Mouse (Mus musculus): Measurements from ENCODE around the gene 6330403K07Rik. TPM values are rescaled to one million over a fixed set of nuclear protein-coding genes. Genes with fewer than 3 reads are reported as not detected.

The 6330403K07Rik gene
- polyA plus RNA-seq, 1 experiment, result 0.26 TPM

GRCm38 (mm10) chr11:71008321-71008720 lies 25.0 kb downstream of the 6330403K07Rik start:
- H3K36me3 ChIP-seq (ENCODE audit: control insufficient read depth, insufficient read depth, low read length), result peaks cover 25% of the 10 kb centered on the region
- DNase-seq (ENCODE audit: low read depth in 1 of 2, low spot score in 2 of 2), result no peak
- TF ChIP-seq CTCF (IDR thresholded peaks at IDR 0.05; ENCODE audit: extremely low read depth, insufficient read depth, insufficient read length, insufficient replicate concordance), result no peak
- TF ChIP-seq POLR2A (IDR thresholded peaks at IDR 0.05; ENCODE audit: low read depth, low read length), result no peak
- WGBS, result 81% methylated on average over 3 of the region's 3 CpGs
- H3K27ac ChIP-seq (ENCODE audit: insufficient read depth, low read length), result no peak overlapping the region
- H3K4me3 ChIP-seq (ENCODE audit: extremely low read depth, insufficient read depth, insufficient read length), result no peak overlapping the region
- no peaks in the 10 kb centered on the region; the same call in none of the 2 replicates for H3K4me1 ChIP-seq (ENCODE audit: control insufficient read depth, insufficient read depth, insufficient read length)
- H3K27me3 ChIP-seq (ENCODE audit: control insufficient read depth, insufficient read depth, low read length), result no peaks in the 10 kb centered on the region

- Histone ChIP-seq H3K27ac (ENCODE audit: insufficient read depth, low read length) (no peak overlapping the region), H3K4me1 (ENCODE audit: control insufficient read depth, insufficient read depth, insufficient read length) (no peaks in the 10 kb centered on the region; the same call in none of the 2 replicates), H3K36me3 (ENCODE audit: control insufficient read depth, insufficient read depth, low read length) (peaks cover 23% of the 10 kb centered on the region), H3K27me3 (ENCODE audit: control insufficient read depth, insufficient read depth, low read length) (no peaks in the 10 kb centered on the region), H3K4me3 (ENCODE audit: extremely low read depth, insufficient read depth, insufficient read length) (no peak overlapping the region)
- 89% methylated on average over 7 of the region's 7 CpGs for WGBS
- DNase-seq (ENCODE audit: low read depth in 1 of 2, low spot score in 2 of 2), result no peak
- TF ChIP-seq POLR2A (IDR thresholded peaks at IDR 0.05; ENCODE audit: low read depth, low read length) (no peak), CTCF (IDR thresholded peaks at IDR 0.05; ENCODE audit: extremely low read depth, insufficient read depth, insufficient read length, insufficient replicate concordance) (no peak)
Observed at GRCm38 (mm10) chr11:71007831-71008230, 25.5 kb downstream of the 6330403K07Rik start.

DNA sequence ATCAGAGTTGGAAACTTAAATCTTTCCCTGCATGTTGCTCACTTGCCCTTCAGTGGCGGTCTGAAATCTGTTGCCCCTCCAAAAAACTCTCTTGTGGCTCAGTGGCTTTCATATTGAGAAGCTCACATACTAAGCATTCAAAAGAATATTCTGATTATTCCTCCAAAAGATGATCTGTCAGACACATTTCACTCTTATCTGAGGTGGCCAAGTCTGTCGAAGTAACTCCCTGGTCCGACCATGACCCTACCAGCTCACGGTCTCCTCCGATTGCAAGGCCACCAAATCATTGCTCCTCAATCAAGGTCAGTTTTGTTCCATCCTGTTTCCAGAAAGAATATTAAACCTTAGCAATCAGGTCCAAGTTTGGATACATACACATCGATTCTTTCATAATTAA lies 26.3 kb downstream of the 6330403K07Rik start:
- TF ChIP-seq POLR2A (IDR thresholded peaks at IDR 0.05; ENCODE audit: low read depth, low read length) (no peak), CTCF (IDR thresholded peaks at IDR 0.05; ENCODE audit: extremely low read depth, insufficient read depth, insufficient read length, insufficient replicate concordance) (no peak)
- Histone ChIP-seq H3K4me1 (ENCODE audit: control insufficient read depth, insufficient read depth, insufficient read length) (no peaks in the 10 kb centered on the region; the same call in none of the 2 replicates), H3K27ac (ENCODE audit: insufficient read depth, low read length) (no peak overlapping the region), H3K27me3 (ENCODE audit: control insufficient read depth, insufficient read depth, low read length) (no peaks in the 10 kb centered on the region), H3K4me3 (ENCODE audit: extremely low read depth, insufficient read depth, insufficient read length) (no peak overlapping the region), H3K36me3 (ENCODE audit: control insufficient read depth, insufficient read depth, low read length) (peaks cover 19% of the 10 kb centered on the region)
- no peak for DNase-seq (ENCODE audit: low read depth in 1 of 2, low spot score in 2 of 2)
- WGBS, result 94% methylated on average over 6 of the region's 6 CpGs

DNA sequence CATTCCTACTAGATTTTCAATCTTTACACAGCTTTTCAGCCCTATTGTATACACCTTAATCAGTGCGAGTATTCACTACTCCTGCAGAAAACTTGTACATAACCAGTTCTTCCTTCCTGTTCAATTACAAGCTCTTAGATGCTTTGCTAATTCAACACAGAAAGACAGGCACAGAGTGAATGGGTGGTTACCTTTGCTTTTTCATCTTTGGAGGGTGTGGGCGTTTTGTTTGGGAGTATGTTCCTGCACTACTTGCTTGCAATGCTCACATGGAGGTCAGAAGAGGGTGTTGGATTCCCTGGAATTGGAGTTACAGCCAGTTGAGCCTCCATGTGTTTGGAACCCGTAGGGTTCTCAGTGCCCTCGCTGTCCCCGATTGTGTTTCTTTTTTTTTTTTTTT lies 28.3 kb downstream of the 6330403K07Rik start:
- no peak overlapping the region for H3K4me3 ChIP-seq (ENCODE audit: extremely low read depth, insufficient read depth, insufficient read length)
- no peak overlapping the region for H3K27ac ChIP-seq (ENCODE audit: insufficient read depth, low read length)
- H3K4me1 ChIP-seq (ENCODE audit: control insufficient read depth, insufficient read depth, insufficient read length), result no peaks in the 10 kb centered on the region; the same call in none of the 2 replicates
- TF ChIP-seq CTCF (IDR thresholded peaks at IDR 0.05; ENCODE audit: extremely low read depth, insufficient read depth, insufficient read length, insufficient replicate concordance) (no peak), POLR2A (IDR thresholded peaks at IDR 0.05; ENCODE audit: low read depth, low read length) (no peak)
- no peaks in the 10 kb centered on the region for H3K27me3 ChIP-seq (ENCODE audit: control insufficient read depth, insufficient read depth, low read length)
- peaks cover 14% of the 10 kb centered on the region for H3K36me3 ChIP-seq (ENCODE audit: control insufficient read depth, insufficient read depth, low read length)
- no peak for DNase-seq (ENCODE audit: low read depth in 1 of 2, low spot score in 2 of 2)
- 38% methylated on average over 5 of the region's 5 CpGs for WGBS

DNA sequence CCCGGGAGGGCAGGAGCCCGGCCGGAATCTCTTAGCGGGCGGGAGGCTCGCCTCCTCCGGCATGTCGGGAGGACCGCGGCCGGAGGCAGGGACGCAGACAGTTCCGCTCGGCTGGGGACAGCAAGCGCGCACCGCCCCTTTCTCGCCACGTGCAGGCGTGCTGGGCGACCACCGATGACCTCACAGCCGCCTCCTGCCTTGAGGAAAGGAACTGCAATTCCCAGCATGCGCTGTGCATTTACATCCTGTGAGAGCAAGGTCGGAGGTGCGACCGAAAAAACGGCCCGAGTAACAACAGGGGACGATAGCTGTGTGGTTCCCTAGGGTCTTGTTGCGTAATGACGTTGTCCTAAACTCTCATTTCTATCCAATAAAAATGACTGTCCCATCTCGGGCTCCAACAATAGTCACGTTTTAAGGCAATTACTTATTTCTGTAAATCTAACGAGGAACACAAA lies 29.0 kb downstream of the 6330403K07Rik start, which contains the start of gene Dhx33:
TSS of gene Dhx33 (minus strand) at position 122 of the 458 bp plus-strand sequence.
- TF ChIP-seq POLR2A (IDR thresholded peaks at IDR 0.05; ENCODE audit: low read depth, low read length) (no peak; the same call in 1 of the 2 replicates), CTCF (IDR thresholded peaks at IDR 0.05; ENCODE audit: extremely low read depth, insufficient read depth, insufficient read length, insufficient replicate concordance) (no peak)

DNA sequence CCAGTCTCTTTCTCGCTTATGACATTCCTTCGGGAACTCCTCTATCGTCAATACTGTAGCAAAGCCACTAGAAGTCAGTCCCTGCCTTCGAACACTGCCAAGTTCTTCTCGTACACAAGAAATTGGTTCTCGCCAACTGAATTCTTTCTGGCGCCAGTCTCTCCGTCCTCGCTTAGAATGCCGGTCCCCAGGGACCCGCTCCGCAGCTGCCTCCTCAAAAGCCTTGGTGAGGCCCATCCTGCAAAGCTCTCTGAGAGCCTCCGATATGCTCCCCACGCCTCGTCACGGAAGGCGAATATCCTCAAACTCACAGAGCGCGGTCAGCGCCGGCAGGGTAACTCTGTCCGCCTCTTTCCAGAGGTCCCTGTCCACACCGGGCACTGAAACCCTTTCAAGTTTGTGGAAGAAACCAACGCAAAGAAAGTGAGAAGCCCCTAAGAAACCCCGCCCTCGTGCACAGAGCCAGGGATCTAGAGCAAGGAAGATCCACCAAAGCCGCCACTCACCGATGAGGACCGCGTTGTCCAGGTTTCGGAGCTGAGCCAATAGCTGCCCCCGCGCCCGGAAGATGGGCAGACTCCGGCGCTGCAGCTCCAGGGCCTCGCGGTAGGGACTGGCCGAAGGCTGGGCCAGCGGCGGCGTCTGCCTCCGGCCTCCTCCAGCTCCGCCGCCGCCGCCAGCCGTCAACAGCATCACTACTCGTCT lies 29.6 kb downstream of the 6330403K07Rik start:
- Histone ChIP-seq H3K4me1 (ENCODE audit: control insufficient read depth, insufficient read depth, insufficient read length) (no peaks in the 10 kb centered on the region; the same call in none of the 2 replicates), H3K36me3 (ENCODE audit: control insufficient read depth, insufficient read depth, low read length) (peaks cover 11% of the 10 kb centered on the region), H3K4me3 (ENCODE audit: extremely low read depth, insufficient read depth, insufficient read length) (peak overlapping the region; percentile 81), H3K27me3 (ENCODE audit: control insufficient read depth, insufficient read depth, low read length) (no peaks in the 10 kb centered on the region), H3K27ac (ENCODE audit: insufficient read depth, low read length) (peak overlapping the region; percentile 37)
- TF ChIP-seq CTCF (IDR thresholded peaks at IDR 0.05; ENCODE audit: extremely low read depth, insufficient read depth, insufficient read length, insufficient replicate concordance), result no peak
- no peak for TF ChIP-seq POLR2A (IDR thresholded peaks at IDR 0.05; ENCODE audit: low read depth, low read length)
- DNase-seq (ENCODE audit: low read depth in 1 of 2, low spot score in 2 of 2), result no peak
- under 1% methylated on average over 49 of the region's 49 CpGs for WGBS

More for the DNA sequence above, 29.0 kb downstream of the 6330403K07Rik start, which contains the start of gene Dhx33:
- peak; percentile 95 to 98 for DNase-seq (ENCODE audit: low read depth in 1 of 2, low spot score in 2 of 2)
- WGBS, result under 1% methylated on average over 35 of the region's 35 CpGs
- Histone ChIP-seq H3K4me1 (ENCODE audit: control insufficient read depth, insufficient read depth, insufficient read length) (no peaks in the 10 kb centered on the region; the same call in none of the 2 replicates), H3K4me3 (ENCODE audit: extremely low read depth, insufficient read depth, insufficient read length) (peak within 1 kb of the TSS; percentile 81), H3K27ac (ENCODE audit: insufficient read depth, low read length) (peak within 1 kb of the TSS; percentile 37), H3K27me3 (ENCODE audit: control insufficient read depth, insufficient read depth, low read length) (no peaks in the 10 kb centered on the region), H3K36me3 (ENCODE audit: control insufficient read depth, insufficient read depth, low read length) (peaks cover 11% of the 10 kb centered on the region)

DNA sequence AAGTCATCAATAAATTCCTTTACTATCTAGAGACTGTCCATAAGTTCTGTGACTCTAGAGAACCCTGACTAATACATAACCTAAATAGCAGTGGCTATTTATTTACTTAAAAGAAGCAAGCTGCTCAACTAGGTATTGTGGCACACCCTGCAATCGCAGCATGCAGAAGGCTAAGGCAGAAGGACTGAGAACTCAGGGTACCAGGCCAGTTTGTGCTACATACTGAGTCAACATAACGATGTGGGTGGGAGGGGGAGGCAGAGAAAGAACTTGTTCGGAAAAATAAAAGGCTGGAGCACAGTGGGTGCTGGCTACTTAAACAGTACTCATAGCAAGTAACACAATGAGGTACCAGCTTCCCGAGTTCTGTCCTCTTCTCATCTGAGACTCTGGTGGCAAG lies 32.1 kb downstream of the 6330403K07Rik start:
- Histone ChIP-seq H3K36me3 (ENCODE audit: control insufficient read depth, insufficient read depth, low read length) (peaks cover 14% of the 10 kb centered on the region), H3K4me1 (ENCODE audit: control insufficient read depth, insufficient read depth, insufficient read length) (no peaks in the 10 kb centered on the region; the same call in none of the 2 replicates), H3K27me3 (ENCODE audit: control insufficient read depth, insufficient read depth, low read length) (no peaks in the 10 kb centered on the region), H3K4me3 (ENCODE audit: extremely low read depth, insufficient read depth, insufficient read length) (no peak overlapping the region), H3K27ac (ENCODE audit: insufficient read depth, low read length) (no peak overlapping the region)
- TF ChIP-seq POLR2A (IDR thresholded peaks at IDR 0.05; ENCODE audit: low read depth, low read length) (no peak), CTCF (IDR thresholded peaks at IDR 0.05; ENCODE audit: extremely low read depth, insufficient read depth, insufficient read length, insufficient replicate concordance) (no peak)
- no peak for DNase-seq (ENCODE audit: low read depth in 1 of 2, low spot score in 2 of 2)
- WGBS, result 90% methylated on average over 4 of the region's 4 CpGs

Measured in spleen, adult 2 months (tissue).